Mouse (Mus musculus): ENCODE results near the gene Selplg. TPM values are rescaled to one million over a fixed set of nuclear protein-coding genes. Genes with fewer than 3 reads are reported as not detected.
A peak's percentile ranks its signal among the peaks of the same experiment; 100 is the strongest.
"Not testable (repeated sequence)": the region's sequence is repeated elsewhere in the genome, so short reads cannot be mapped to it uniquely, and the experiment has no call there.

Selplg gene
- polyA plus RNA-seq, 1 experiment from 2014 or later: 2.5 TPM

GRCm38 (mm10) chr5:113783581-113784001, 48.9 kb downstream of the Selplg start:
- no peak for ATAC-seq
- H3K9me3 ChIP-seq (ENCODE audit: control insufficient read depth, low read length): no peaks in the 10 kb centered on the region
- WGBS: 19% methylated on average over 12 of the region's 12 CpGs

DNA sequence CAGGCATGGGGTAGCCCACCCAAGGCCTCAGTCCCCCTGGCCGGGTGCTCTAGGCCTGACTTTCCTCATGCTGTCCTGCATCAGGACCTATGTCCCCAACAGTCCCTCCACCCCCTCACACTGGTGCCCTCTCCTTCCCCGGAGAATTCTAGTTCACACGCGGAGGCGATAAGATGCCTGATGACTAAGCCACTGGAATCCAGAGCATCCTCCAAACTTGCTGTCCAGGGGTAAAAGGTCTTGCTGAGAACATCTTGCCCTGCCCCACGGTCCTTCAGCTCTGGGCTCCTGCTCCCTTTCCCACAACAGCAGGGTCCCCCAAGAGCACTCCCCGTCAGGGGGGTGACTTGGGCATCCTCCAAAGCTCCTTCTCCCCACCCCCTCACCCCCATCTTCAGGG, 49.8 kb downstream of the Selplg start:
- no peaks in the 10 kb centered on the region for H3K9me3 ChIP-seq (ENCODE audit: control insufficient read depth, low read length)
- 88% methylated on average over 7 of the region's 7 CpGs for WGBS
- H3K4me1 ChIP-seq (ENCODE audit: control insufficient read depth, insufficient read depth, low read depth, low read length): no peaks in the 10 kb centered on the region
- H3K4me3 ChIP-seq (ENCODE audit: low read length): no peak overlapping the region
- no peaks in the 10 kb centered on the region for H3K36me3 ChIP-seq (ENCODE audit: control insufficient read depth, insufficient read depth, low read length)
- no peak overlapping the region for H3K4me2 ChIP-seq (ENCODE audit: low read length)
- no peak overlapping the region for H3K9ac ChIP-seq (ENCODE audit: low read depth, low read length)
- peaks cover 5% of the 10 kb centered on the region for H3K27me3 ChIP-seq (replicated peaks; ENCODE audit: control insufficient read depth, insufficient read depth, low read length)
- H3K27ac ChIP-seq (ENCODE audit: low read depth, low read length): no peak overlapping the region
- ATAC-seq: no peak

More at GRCm38 (mm10) chr5:113783581-113784001, 48.9 kb downstream of the Selplg start:
- H3K4me3 ChIP-seq (ENCODE audit: low read length): no peak overlapping the region
- H3K36me3 ChIP-seq (ENCODE audit: control insufficient read depth, insufficient read depth, low read length): no peaks in the 10 kb centered on the region
- no peaks in the 10 kb centered on the region for H3K4me1 ChIP-seq (ENCODE audit: control insufficient read depth, insufficient read depth, low read depth, low read length)
- H3K27ac ChIP-seq (ENCODE audit: low read depth, low read length): no peak overlapping the region
- H3K4me2 ChIP-seq (ENCODE audit: low read length): no peak overlapping the region
- peaks cover 5% of the 10 kb centered on the region for H3K27me3 ChIP-seq (replicated peaks; ENCODE audit: control insufficient read depth, insufficient read depth, low read length)
- 0 out of 2 replicates have a peak overlapping the region, but pooled peaks have one; percentile 23 for H3K9ac ChIP-seq (ENCODE audit: low read depth, low read length)

DNA sequence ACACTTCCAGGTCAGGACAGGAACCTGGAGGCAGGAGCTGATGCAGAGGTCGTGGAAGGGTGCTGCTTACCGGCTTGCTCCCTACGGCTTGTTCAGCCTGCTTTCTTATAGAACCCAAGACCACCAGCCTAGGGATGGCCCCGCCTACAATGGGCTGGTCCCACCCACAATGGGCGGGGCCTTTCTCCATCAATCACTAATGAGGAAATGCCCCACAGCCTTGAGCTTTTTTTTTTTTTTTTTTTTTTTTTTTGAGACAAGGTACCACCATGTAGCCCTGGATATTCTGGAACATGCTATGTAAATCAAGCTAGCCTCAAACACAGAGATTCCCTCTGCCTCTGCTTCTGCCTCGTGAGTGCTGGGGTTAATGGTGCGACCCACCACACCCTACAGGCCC, 50.6 kb downstream of the Selplg start:
- Histone ChIP-seq H3K27ac (ENCODE audit: low read depth, low read length) (no peak overlapping the region), H3K4me1 (ENCODE audit: control insufficient read depth, insufficient read depth, low read depth, low read length) (no peaks in the 10 kb centered on the region), H3K4me2 (ENCODE audit: low read length) (no peak overlapping the region), H3K27me3 (replicated peaks; ENCODE audit: control insufficient read depth, insufficient read depth, low read length) (peaks cover 5% of the 10 kb centered on the region), H3K9ac (ENCODE audit: low read depth, low read length) (no peak overlapping the region), H3K4me3 (ENCODE audit: low read length) (no peak overlapping the region), H3K9me3 (ENCODE audit: control insufficient read depth, low read length) (no peaks in the 10 kb centered on the region), H3K36me3 (ENCODE audit: control insufficient read depth, insufficient read depth, low read length) (peaks cover 3% of the 10 kb centered on the region; the same call in 1 of the 2 replicates)
- ATAC-seq: no peak
- 78% methylated on average over 7 of the region's 7 CpGs for WGBS

DNA sequence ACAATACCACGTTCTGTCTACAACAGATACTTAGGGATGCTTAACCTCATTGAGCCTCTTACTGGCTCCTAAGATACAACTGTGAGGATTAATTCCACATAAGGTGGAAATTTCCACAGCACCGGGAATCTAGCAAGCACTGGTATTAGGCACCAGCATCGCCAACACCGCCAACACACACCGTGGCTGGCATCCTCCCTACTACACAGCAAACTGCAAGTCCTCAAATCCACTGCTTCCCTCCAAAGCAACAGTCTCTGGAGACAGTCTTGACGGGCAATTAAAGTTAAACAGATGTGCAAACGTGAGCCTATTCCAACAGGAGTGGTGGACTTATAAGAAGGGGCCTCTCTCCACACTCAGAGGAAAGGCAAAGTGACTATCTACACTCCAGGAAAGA, 51.2 kb downstream of the Selplg start:
- no peak overlapping the region for H3K4me3 ChIP-seq (ENCODE audit: low read length)
- no peak overlapping the region for H3K4me2 ChIP-seq (ENCODE audit: low read length)
- ATAC-seq: no peak
- H3K9me3 ChIP-seq (ENCODE audit: control insufficient read depth, low read length): no peaks in the 10 kb centered on the region
- WGBS: 77% methylated on average over 7 of the region's 7 CpGs
- peaks cover 5% of the 10 kb centered on the region; the same call in 1 of the 2 replicates for H3K36me3 ChIP-seq (ENCODE audit: control insufficient read depth, insufficient read depth, low read length)
- peaks cover 5% of the 10 kb centered on the region for H3K27me3 ChIP-seq (replicated peaks; ENCODE audit: control insufficient read depth, insufficient read depth, low read length)
- no peaks in the 10 kb centered on the region for H3K4me1 ChIP-seq (ENCODE audit: control insufficient read depth, insufficient read depth, low read depth, low read length)
- no peak overlapping the region for H3K9ac ChIP-seq (ENCODE audit: low read depth, low read length)
- H3K27ac ChIP-seq (ENCODE audit: low read depth, low read length): no peak overlapping the region

DNA sequence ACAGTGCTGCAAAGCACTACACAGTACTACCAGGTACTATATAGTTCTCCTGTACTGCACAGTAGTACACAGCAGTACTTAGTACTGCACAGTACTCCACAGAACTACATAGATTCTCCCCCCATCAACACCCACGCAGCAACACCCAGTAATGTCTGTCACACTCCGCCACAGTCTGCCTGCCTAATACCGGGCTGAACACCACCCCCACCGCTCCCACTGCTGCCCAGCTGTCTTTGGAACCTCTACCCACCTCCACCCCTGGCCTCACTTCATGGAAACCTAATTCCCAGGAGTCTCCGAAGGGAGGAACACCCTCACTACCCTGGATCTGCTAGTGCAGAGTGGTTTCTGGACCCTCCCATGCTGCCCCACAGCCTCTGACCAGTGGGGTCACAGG, 51.7 kb downstream of the Selplg start:
- peaks cover 8% of the 10 kb centered on the region; the same call in 1 of the 2 replicates for H3K36me3 ChIP-seq (ENCODE audit: control insufficient read depth, insufficient read depth, low read length)
- H3K27me3 ChIP-seq (replicated peaks; ENCODE audit: control insufficient read depth, insufficient read depth, low read length): peaks cover 5% of the 10 kb centered on the region
- no peak overlapping the region for H3K9ac ChIP-seq (ENCODE audit: low read depth, low read length)
- H3K27ac ChIP-seq (ENCODE audit: low read depth, low read length): no peak overlapping the region
- 88% methylated on average over 5 of the region's 5 CpGs for WGBS
- no peaks in the 10 kb centered on the region for H3K4me1 ChIP-seq (ENCODE audit: control insufficient read depth, insufficient read depth, low read depth, low read length)
- ATAC-seq: no peak
- H3K4me3 ChIP-seq (ENCODE audit: low read length): no peak overlapping the region
- no peak overlapping the region for H3K4me2 ChIP-seq (ENCODE audit: low read length)
- no peaks in the 10 kb centered on the region for H3K9me3 ChIP-seq (ENCODE audit: control insufficient read depth, low read length)

- no peak overlapping the region for H3K4me3 ChIP-seq (ENCODE audit: low read length)
- H3K27ac ChIP-seq (ENCODE audit: low read depth, low read length): no peak overlapping the region
- WGBS: 94% methylated on average over 3 of the region's 3 CpGs
- peaks cover 11% of the 10 kb centered on the region; the same call in 1 of the 2 replicates for H3K36me3 ChIP-seq (ENCODE audit: control insufficient read depth, insufficient read depth, low read length)
- no peak overlapping the region for H3K9ac ChIP-seq (ENCODE audit: low read depth, low read length)
- no peaks in the 10 kb centered on the region for H3K9me3 ChIP-seq (ENCODE audit: control insufficient read depth, low read length)
- ATAC-seq: peak; percentile 56; the same call in 1 of the 2 replicates
- H3K27me3 ChIP-seq (replicated peaks; ENCODE audit: control insufficient read depth, insufficient read depth, low read length): peaks cover 5% of the 10 kb centered on the region
- H3K4me1 ChIP-seq (ENCODE audit: control insufficient read depth, insufficient read depth, low read depth, low read length): no peaks in the 10 kb centered on the region
- H3K4me2 ChIP-seq (ENCODE audit: low read length): no peak overlapping the region
Observed at GRCm38 (mm10) chr5:113780082-113780752, 52.2 kb downstream of the Selplg start.

- H3K27me3 ChIP-seq (replicated peaks; ENCODE audit: control insufficient read depth, insufficient read depth, low read length): peaks cover 5% of the 10 kb centered on the region
- no peak for ATAC-seq
- WGBS: 85% methylated on average over 5 of the region's 5 CpGs
- H3K4me2 ChIP-seq (ENCODE audit: low read length): no peak overlapping the region
- peaks cover 14% of the 10 kb centered on the region; the same call in 1 of the 2 replicates for H3K36me3 ChIP-seq (ENCODE audit: control insufficient read depth, insufficient read depth, low read length)
- H3K4me1 ChIP-seq (ENCODE audit: control insufficient read depth, insufficient read depth, low read depth, low read length): no peaks in the 10 kb centered on the region
- H3K27ac ChIP-seq (ENCODE audit: low read depth, low read length): no peak overlapping the region
- no peaks in the 10 kb centered on the region for H3K9me3 ChIP-seq (ENCODE audit: control insufficient read depth, low read length)
- no peak overlapping the region for H3K4me3 ChIP-seq (ENCODE audit: low read length)
- H3K9ac ChIP-seq (ENCODE audit: low read depth, low read length): no peak overlapping the region
Observed at GRCm38 (mm10) chr5:113779569-113779968, 52.9 kb downstream of the Selplg start.

DNA sequence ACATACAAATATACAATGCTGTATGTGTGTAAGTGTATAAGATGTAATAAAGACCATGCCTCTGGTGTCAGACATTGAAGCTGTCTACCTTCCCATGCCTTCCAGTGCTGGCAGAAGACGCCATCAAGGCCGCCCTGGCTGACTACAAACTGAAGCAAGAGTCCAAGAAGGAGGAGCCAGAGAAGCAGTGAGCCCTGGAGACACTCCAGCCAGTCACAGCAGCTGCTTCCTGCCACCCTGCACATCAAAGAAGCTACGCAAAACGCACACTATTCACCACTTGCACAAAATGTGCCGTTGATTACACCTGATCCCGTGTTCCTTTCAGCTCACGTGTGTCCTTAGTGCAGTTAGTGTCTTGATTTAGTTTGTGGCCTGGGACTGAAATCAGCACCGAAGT, 54.7 kb downstream of the Selplg start:
- not testable (repeated sequence) for H3K4me1 ChIP-seq (ENCODE audit: control insufficient read depth, insufficient read depth, low read depth, low read length); H3K27me3 ChIP-seq (replicated peaks; ENCODE audit: control insufficient read depth, insufficient read depth, low read length); H3K9me3 ChIP-seq (ENCODE audit: control insufficient read depth, low read length); ATAC-seq; H3K27ac ChIP-seq (ENCODE audit: low read depth, low read length); H3K4me2 ChIP-seq (ENCODE audit: low read length); H3K4me3 ChIP-seq (ENCODE audit: low read length); H3K9ac ChIP-seq (ENCODE audit: low read depth, low read length)
- 91% methylated on average over 8 of the region's 8 CpGs for WGBS
- peaks cover 14% of the 10 kb centered on the region; the same call in 1 of the 2 replicates for H3K36me3 ChIP-seq (ENCODE audit: control insufficient read depth, insufficient read depth, low read length)

DNA sequence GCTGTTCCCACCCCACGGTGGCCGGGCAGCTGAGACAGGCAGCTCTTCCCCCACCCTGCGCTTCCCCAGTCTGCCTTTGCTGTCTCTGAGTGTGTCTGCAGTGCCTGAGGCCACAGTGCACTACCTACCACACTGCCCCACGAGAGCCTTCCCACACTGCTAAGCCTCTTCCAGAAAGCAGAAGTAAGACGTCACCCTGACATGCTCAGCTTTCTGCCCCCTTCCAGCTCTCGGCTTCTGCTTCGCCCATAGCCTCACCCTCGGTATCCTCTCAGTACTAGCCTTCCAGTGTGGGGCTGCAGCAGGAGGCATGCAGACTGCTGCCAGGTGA, 55.6 kb downstream of the Selplg start:
- no peak overlapping the region for H3K4me2 ChIP-seq (ENCODE audit: low read length)
- peaks cover 10% of the 10 kb centered on the region for H3K4me1 ChIP-seq (ENCODE audit: control insufficient read depth, insufficient read depth, low read depth, low read length)
- no peak overlapping the region for H3K4me3 ChIP-seq (ENCODE audit: low read length)
- no peak for ATAC-seq
- no peaks in the 10 kb centered on the region for H3K27me3 ChIP-seq (replicated peaks; ENCODE audit: control insufficient read depth, insufficient read depth, low read length)
- H3K27ac ChIP-seq (ENCODE audit: low read depth, low read length): no peak overlapping the region
- no peaks in the 10 kb centered on the region for H3K9me3 ChIP-seq (ENCODE audit: control insufficient read depth, low read length)
- peaks cover 14% of the 10 kb centered on the region; the same call in 1 of the 2 replicates for H3K36me3 ChIP-seq (ENCODE audit: control insufficient read depth, insufficient read depth, low read length)
- WGBS: 91% methylated on average over 8 of the region's 8 CpGs
- no peak overlapping the region for H3K9ac ChIP-seq (ENCODE audit: low read depth, low read length)

Data from hindbrain, embryonic 16.5 days (tissue).